Mouse (Mus musculus) megakaryocyte, embryonic 14.5 days (primary cell): Measurements from ENCODE around the gene Nit2.

Experiments
- FLI1 ChIP-seq: IDR thresholded peaks from 2 replicates; pipeline ENCODE4 v1.6.1; 2012; ENCODE audit warnings: low read length, inconsistent platforms, mixed read lengths
- GATA1 ChIP-seq: IDR thresholded peaks from 3 replicates; pipeline ENCODE4 v1.6.1; 2012; ENCODE audit warnings: mixed read lengths, low read length, inconsistent platforms, borderline replicate concordance

DNA sequence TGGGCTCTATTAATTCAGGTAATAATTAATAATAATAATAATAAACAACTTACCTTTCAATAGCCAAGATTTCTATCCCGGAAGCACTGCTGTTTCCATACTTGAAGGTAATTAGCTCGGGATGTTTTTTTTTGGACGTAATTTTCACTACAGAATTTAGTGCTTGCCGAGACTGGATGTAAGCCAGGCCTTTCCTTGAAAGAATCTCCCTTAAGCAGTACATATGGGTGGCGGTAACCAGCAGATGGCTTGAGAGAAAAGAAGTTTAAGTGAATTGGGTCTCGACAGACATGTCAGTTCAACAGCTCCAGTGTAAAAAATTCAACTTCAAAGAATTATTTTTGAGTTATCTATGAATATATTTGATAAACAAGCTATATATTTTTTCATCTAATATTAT lies 4.4 kb upstream of the Nit2 start:
- TF ChIP-seq GATA1 = no peak
- TF ChIP-seq FLI1 = no peak
